Mouse (Mus musculus): ENCODE results near the gene Tmem240. TPM values are rescaled to one million over a fixed set of nuclear protein-coding genes. Genes with fewer than 3 reads are reported as not detected.
"Not testable (repeated sequence)": the region's sequence is repeated elsewhere in the genome, so short reads cannot be mapped to it uniquely, and the experiment has no call there.

The Tmem240 gene
- polyA plus RNA-seq, 1 experiment from 2014 or later, result 1.4 TPM

DNA sequence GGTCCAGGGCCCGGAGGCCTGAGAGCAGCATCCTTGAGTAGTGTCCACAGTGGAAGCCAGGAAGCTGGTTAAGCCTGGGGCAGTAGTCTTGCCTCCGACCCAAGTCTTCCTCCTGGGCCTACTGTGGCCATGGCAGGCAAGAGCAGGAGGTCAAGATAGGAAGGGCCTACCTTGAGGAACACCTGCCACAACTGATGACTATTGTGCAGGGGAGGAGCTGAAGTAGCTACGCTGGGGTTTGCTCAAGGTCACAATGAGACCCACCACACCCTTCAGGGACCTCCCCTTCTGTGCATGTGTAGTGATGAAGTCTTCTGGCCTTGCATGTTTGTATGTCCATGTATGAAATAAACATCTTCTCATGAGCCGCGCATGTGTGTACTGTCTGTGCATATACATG, 1.2 kb downstream of the Tmem240 start:
- in situ Hi-C loops (cut with MboI; ENCODE audit: low pct_unique_long_range_greater_than_20kb), result no loop called here
- TF ChIP-seq CTCF (IDR thresholded peaks at IDR 0.05), result no peak
- H3K27me3 ChIP-seq, result no peaks in the 10 kb centered on the region
- no peak for DNase-seq (ENCODE audit: low read depth, low spot score)
- ChIA-PET CTCF (interaction anchor here (0.9 kb wide), 1 partner anchor 25 kb away, joined by 3 read pairs; no protein-coding TSS in a partner anchor), POLR2A (no interaction called here)
- ATAC-seq, result no peak

DNA sequence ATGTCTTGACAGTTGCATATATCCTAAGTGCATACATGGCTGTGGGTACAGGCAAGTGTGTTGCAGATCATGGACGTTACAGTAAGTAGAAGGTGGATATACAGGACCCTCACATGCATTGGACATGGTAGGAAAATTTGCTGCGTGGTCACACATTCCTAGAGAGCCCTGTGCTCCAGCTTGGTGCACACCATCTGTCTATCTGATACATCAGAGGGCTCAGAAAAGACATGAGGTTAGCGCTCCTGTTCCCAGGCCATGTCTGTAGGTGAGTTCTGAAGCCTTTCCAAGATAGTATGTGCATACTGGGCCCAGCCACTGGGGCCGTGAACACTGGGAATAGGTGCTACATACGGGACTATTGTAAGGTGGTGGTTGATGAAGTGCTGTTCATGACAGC, 1.8 kb downstream of the Tmem240 start:
- ChIA-PET POLR2A (no interaction called here), CTCF (interaction anchor here (0.9 kb wide), 1 partner anchor 26 kb away, joined by 3 read pairs; no protein-coding TSS in a partner anchor)
- DNase-seq (ENCODE audit: low read depth, low spot score), result no peak
- in situ Hi-C loops (cut with MboI; ENCODE audit: low pct_unique_long_range_greater_than_20kb), result no loop called here
- H3K27me3 ChIP-seq, result no peaks in the 10 kb centered on the region
- TF ChIP-seq CTCF (IDR thresholded peaks at IDR 0.05), result no peak
- no peak for ATAC-seq

DNA sequence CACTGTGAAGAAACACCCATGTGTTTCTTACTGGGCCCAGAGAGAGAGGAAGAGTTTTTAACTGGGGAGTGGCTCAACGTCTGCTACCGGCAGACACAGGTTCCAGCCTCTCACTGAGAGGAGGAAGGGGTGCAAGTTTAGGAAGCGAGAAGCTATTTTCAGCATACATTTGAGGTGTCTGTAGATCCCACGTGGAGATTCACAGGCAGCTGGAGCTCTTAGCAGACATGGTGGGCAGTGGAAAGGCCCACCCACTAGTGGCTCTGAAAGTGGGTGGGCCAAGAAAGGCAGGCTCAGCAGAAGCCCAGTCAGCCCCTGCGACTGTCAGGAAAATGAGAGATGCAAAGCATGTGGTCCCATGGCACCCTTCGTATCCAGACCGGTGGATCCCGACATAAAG, 3.7 kb downstream of the Tmem240 start:
- no peak for DNase-seq (ENCODE audit: low read depth, low spot score)
- in situ Hi-C loops (cut with MboI; ENCODE audit: low pct_unique_long_range_greater_than_20kb), result no loop called here
- H3K27me3 ChIP-seq, result no peaks in the 10 kb centered on the region
- TF ChIP-seq CTCF (IDR thresholded peaks at IDR 0.05), result no peak
- ChIA-PET CTCF (interaction anchor here (1.4 kb wide), 1 partner anchor 21 kb away, joined by 4 read pairs; no protein-coding TSS in a partner anchor), POLR2A (no interaction called here)
- ATAC-seq, result no peak

DNA sequence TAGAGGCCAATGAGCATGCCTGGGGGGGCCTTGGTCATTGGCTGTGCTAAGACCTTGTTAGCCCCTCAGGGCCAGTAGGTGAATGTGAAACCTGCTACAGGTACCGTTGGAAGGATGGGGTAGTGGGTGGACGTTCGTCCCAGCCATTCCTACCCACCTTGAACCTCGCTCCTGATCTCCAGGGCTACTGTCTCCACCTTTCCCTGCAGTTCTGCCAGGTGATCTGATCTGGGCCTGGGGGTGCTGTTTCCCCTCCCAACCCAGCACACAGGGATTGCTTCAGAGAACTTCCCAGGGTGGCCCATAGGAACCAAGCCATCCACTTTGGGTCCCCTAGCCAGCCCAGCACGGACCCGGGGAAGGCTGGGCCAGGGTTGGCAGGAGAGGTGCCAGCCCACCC, 4.6 kb downstream of the Tmem240 start:
- H3K27me3 ChIP-seq, result no peaks in the 10 kb centered on the region
- ATAC-seq (no peak), DNase-seq (ENCODE audit: low read depth, low spot score) (no peak)
- CTCF ChIA-PET, result interaction anchor here (1.4 kb wide), 1 partner anchor 20 kb away, joined by 4 read pairs; no protein-coding TSS in a partner anchor
- no peak for TF ChIP-seq CTCF (IDR thresholded peaks at IDR 0.05)
- in situ Hi-C loops (cut with MboI; ENCODE audit: low pct_unique_long_range_greater_than_20kb), result no loop called here
- POLR2A ChIA-PET, result no interaction called here

DNA sequence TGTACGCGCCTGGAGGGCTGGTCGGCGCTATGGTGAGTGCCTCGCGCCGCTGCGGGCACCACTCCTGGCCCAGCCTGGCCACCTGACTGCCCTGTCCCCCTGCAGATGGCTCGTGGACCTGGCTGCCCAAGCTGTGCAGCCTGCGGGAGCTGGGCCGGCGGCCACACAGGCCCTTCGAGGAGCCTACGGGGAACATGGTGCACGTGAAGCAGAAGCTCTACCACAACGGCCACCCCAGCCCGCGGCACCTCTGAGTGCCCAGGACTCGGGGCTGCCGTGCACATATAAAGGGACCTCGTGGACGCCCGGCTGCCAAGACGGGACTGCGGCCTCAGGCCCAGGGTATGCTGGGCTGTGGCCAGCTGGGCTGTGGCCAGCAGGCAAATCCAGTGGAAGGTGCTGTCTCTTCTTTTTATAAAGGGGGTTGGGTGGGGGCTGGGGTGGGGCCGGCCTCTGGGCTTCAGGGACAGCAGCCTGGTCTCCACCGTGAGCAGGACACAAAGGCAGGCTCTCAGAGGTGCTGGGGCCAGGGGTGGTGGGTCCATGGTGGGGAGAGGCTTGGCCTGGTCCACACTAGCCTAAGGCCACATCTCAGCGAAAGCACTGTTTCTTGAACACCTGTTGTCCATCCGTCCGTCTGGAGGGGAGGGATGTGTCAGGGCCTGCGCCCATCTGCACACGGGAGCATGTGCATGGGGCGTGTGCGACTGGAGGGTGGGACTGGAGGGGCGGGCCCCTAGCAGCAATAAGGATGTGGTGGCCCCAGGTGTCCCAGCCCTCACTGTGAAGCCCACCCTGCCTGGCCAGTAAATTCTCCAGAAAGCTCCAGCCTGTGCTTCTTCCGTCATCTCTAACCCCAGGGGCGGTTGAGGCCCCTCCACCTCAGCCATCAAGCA, 5.4 kb downstream of the Tmem240 start:
- no peak for ATAC-seq
- no peak for DNase-seq (ENCODE audit: low read depth, low spot score)
- ChIA-PET POLR2A (no interaction called here), CTCF (no interaction called here)
- TF ChIP-seq CTCF (IDR thresholded peaks at IDR 0.05), result no peak
- H3K27me3 ChIP-seq, result no peaks in the 10 kb centered on the region
- in situ Hi-C loops (cut with MboI; ENCODE audit: low pct_unique_long_range_greater_than_20kb), result no loop called here

DNA sequence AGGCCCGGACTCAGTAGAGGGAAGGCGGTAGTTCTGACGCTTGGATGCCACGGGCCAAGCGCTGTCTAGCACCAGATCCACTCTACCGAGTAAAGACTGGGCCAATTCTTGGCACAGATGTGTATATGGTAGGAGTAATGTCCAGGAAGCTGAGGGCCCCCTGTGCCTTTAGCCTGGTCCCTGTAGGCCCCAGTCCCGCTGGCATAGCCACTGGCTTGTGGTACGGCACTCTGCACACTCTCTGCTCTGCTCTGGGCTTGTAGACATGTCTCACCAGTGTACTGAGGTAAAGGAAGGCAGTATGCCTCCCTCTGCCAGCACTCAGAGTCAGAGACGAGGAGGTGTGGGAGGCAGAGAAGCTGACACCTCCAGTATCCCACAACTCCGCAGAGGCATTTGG, 6.1 kb downstream of the Tmem240 start:
- POLR2A ChIA-PET; DNase-seq (ENCODE audit: low read depth, low spot score); CTCF ChIA-PET; ATAC-seq; in situ Hi-C loops (cut with MboI; ENCODE audit: low pct_unique_long_range_greater_than_20kb); H3K27me3 ChIP-seq: not testable (repeated sequence)

DNA sequence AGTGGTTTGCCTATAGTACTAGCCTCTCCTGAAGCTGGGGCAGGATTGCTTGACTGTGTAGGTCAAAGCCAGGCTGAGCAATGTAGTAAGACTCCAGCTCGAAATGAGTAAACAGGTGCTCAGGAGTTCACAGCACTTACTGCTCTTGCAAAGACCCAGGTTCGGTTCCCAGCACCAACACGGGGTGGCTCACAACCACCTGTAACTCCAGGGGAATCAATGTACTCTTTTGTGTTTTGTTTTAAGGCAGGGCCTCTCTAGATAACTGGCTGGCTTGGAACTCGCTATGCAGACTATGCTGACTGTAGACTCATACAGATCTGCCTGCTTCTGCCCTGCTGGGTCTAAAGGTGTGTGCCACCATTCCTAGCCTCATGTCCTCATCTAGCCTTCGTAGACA, 8.1 kb downstream of the Tmem240 start:
- ATAC-seq, result no peak
- H3K27me3 ChIP-seq, result no peaks in the 10 kb centered on the region
- in situ Hi-C loops (cut with MboI; ENCODE audit: low pct_unique_long_range_greater_than_20kb), result no loop called here
- DNase-seq (ENCODE audit: low read depth, low spot score), result no peak
- ChIA-PET CTCF (no interaction called here), POLR2A (interaction anchor here (1.8 kb wide), 1 partner anchor 17 kb away, joined by 6 read pairs; no protein-coding TSS in a partner anchor)
- no peak for TF ChIP-seq CTCF (IDR thresholded peaks at IDR 0.05)

DNA sequence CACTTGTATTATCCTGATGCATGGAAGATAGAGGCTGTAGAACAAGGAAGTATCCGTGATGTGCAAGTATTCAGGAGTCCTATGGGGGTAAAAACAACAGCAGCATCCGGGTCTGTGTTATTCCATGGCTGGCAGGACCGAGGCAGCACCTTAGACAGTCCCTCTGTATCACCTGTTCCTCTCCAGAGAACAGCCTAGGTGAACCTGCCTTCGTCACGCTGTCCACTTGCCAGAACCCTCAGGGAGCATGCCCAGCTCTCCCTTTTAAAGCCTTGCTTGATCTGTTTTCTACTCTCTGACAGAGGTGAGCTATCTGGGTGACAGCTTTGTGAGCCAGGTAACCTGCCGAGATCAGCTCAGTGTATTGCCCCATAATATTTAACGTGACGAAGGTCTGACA, 9.9 kb downstream of the Tmem240 start:
- DNase-seq (ENCODE audit: low read depth, low spot score), result no peak
- in situ Hi-C loops (cut with MboI; ENCODE audit: low pct_unique_long_range_greater_than_20kb), result no loop called here
- no peak for ATAC-seq
- ChIA-PET CTCF (no interaction called here), POLR2A (interaction anchor here (1.8 kb wide), 1 partner anchor 15 kb away, joined by 6 read pairs; no protein-coding TSS in a partner anchor)
- no peaks in the 10 kb centered on the region for H3K27me3 ChIP-seq
- TF ChIP-seq CTCF (IDR thresholded peaks at IDR 0.05), result no peak

DNA sequence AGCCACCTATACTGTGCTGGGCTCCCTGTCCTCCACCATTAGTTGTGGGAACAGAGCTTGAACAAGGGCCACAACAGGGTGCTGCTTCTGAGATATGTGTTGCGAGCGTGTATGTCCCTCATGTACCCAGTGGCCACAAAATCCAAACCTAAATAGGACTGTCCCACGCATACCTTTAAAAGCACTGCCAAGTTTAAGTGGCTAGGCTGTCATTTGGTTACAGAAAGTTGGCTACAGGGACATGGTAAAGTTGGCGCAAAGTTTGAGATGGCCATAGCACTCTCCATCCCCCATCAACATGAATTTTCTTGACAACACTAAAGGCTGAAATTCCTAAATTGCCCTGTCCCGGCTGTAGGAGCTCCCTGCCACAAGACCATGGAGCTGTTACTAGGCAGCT, 10.5 kb downstream of the Tmem240 start:
- no peak for TF ChIP-seq CTCF (IDR thresholded peaks at IDR 0.05)
- ChIA-PET POLR2A (no interaction called here), CTCF (interaction anchor here (0.6 to 1.6 kb wide), 2 partner anchors 14 to 240 kb away, joined by 3 to 4 read pairs; no protein-coding TSS in a partner anchor)
- H3K27me3 ChIP-seq, result no peaks in the 10 kb centered on the region
- in situ Hi-C loops (cut with MboI; ENCODE audit: low pct_unique_long_range_greater_than_20kb), result no loop called here
- ATAC-seq (no peak), DNase-seq (ENCODE audit: low read depth, low spot score) (no peak)

DNA sequence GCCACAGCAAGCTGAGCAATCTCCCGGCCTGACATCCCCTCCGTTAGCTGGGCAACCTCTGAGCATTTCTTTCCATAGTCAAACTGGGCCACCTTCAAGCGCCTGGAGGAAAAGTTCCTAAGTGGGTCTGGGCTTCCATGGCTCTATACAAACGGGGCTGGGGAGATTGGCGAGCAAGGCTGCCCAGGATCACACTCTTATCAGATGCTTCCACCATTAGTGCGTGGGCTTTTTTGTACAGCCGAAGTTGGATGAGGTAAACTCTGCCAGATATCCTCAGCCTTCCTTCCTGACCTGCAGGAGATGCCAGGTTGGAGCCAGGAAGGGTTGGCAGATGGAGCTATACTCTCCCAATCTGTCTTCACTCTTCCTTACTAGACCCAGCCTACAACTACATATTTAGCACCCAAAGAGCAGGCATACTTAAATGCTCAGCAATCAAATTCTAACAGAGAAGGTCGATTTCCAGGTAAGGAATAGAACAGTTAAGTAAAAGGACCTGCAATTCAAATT, 11.5 kb downstream of the Tmem240 start:
- ChIA-PET CTCF (interaction anchor here (1.6 kb wide), 1 partner anchor 13 kb away, joined by 4 read pairs; no protein-coding TSS in a partner anchor), POLR2A (no interaction called here)
- in situ Hi-C loops (cut with MboI; ENCODE audit: low pct_unique_long_range_greater_than_20kb), result no loop called here
- DNase-seq (ENCODE audit: low read depth, low spot score) (no peak), ATAC-seq (no peak)
- TF ChIP-seq CTCF (IDR thresholded peaks at IDR 0.05), result no peak
- no peaks in the 10 kb centered on the region for H3K27me3 ChIP-seq

Measured in Patski (cell line).